Mouse (Mus musculus): ENCODE data around the gene Tas2r108. TPM values are rescaled to one million over a fixed set of nuclear protein-coding genes. Genes with fewer than 3 reads are reported as not detected.
A peak's percentile ranks its signal among the peaks of the same experiment; 100 is the strongest.

Tas2r108 gene
- not detected for total RNA-seq (2021)

DNA sequence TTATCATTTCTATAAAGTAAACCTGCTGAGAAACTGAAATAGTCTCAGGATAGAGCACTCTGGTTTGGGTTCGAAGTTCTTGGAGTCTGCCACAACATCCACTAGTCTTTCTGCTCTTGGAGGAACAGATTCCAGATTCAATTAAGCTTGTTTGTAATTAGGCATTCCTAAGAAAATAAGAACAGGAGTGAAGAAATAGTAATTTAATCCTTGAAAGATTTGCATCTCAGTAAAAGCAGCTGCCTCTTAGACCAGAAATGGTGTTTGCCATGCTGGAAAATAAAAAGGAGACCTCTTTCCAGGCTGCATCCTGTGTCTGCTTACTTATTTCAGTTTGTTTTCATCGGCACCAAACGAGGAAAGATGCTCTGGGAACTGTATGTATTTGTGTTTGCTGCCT, at the start of gene Tas2r108:
Gene Tas2r108 (plus strand): TSS at position 301 of the 400 bp plus-strand sequence.
- DNase-seq (ENCODE audit: low spot score), result no peak
- intact Hi-C loops (cut with DNase I), result no loop called here

GRCm38 (mm10) chr6:40448626-40449025, 44.7 kb upstream of the Tas2r108 start:
- intact Hi-C loops (cut with DNase I), result no loop called here
- DNase-seq (ENCODE audit: low spot score), result no peak

GRCm38 (mm10) chr6:40454436-40455041, 38.8 kb upstream of the Tas2r108 start:
- intact Hi-C loops (cut with DNase I), result no loop called here
- no peak for DNase-seq (ENCODE audit: low spot score)

DNA sequence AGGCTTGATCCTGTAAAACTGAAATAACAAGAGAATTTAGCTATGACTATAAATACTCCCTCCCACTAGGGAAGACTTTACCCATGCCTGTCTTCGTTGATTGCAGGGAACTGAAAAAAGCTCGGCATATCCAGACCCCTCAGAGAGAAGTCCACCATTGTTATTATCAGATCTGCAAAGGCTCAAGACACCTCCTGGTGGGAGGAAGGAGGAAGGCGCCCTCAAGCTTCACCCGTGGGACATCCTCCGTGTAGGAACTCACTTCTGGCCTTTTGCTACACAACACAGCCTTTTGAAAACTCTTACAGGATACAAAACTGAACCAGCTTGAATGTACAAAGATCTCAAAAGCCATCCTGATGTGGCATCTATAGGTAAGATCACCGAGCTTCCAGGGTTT, 27.6 kb upstream of the Tas2r108 start:
- no peak for DNase-seq (ENCODE audit: low spot score)
- intact Hi-C loops (cut with DNase I), result loop anchor here (5.0 kb wide), 1 partner anchor 653 kb away; the partner anchor contains the start of gene Mrps33

DNA sequence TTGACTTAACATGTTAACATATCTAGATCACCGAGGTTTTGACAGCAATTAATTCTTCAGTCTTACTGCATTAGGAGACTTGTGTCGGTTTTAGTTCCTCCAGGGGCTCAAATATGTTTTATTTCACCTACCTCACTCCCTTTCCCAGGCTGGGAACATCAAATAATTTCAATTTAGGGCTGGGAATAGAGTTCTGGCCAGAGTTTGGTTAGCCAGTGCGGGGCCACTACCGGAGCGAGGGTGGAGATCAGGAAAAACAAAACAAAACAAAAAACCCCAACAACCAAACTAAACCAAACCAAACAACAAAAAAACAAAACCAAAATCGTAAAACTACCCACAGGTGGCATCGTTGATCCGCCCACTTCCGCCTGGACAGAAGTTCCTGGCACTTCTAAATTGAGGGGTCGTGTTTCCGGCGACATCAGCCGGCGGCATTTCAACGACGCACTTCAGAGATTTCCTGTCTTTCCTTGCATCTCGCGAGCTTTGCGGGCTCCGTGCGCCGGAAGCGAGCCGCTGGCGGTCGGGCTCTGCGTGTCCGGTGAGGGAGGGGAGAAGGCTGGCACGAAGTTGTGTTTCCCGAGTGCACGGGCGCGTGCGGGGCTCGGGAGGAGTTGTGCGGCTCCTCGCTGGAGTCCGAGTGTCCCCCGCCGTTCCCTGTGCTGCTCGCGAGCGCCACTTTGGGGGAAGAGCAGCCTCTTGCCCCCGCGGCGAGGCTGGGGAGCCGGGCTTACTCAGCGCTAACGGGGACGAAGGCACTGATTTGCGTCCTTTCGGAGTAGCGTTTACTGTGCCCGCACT, 22.2 kb upstream of the Tas2r108 start, which contains the start of gene Ssbp1:
Gene Ssbp1 (plus strand): TSS at position 437 of the 804 bp plus-strand sequence.
- intact Hi-C loops (cut with DNase I), result loop anchor here (1.0 to 2.0 kb wide), 2 partner anchors 34 to 146 kb away; partner anchors contain the start of genes Agk and E330009J07Rik

DNA sequence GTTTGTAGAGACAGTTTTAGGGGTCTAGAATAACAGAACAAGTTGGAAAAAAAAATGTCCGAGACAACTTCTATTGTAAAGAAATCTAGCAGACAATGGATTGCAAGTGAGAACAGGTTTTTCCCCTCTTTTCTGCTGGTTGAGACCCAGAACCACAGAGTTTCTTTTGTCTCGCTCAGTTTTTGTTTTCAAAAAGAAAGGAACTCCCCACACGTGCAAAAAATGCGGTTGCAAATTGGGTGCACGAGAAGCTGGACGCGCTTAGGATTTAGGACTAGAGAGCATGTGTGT, 21.7 kb upstream of the Tas2r108 start:
- no peak for DNase-seq (ENCODE audit: low spot score)
- intact Hi-C loops (cut with DNase I), result loop anchor here (1.0 to 2.0 kb wide), 2 partner anchors 35 to 146 kb away; partner anchors contain the start of genes Agk and E330009J07Rik

More for the DNA sequence above, 22.2 kb upstream of the Tas2r108 start, which contains the start of gene Ssbp1:
- peak; percentile 84 for DNase-seq (ENCODE audit: low spot score)

- DNase-seq (ENCODE audit: low spot score), result no peak
- intact Hi-C loops (cut with DNase I), result no loop called here
Observed at GRCm38 (mm10) chr6:40476132-40476531, 17.2 kb upstream of the Tas2r108 start.

DNA sequence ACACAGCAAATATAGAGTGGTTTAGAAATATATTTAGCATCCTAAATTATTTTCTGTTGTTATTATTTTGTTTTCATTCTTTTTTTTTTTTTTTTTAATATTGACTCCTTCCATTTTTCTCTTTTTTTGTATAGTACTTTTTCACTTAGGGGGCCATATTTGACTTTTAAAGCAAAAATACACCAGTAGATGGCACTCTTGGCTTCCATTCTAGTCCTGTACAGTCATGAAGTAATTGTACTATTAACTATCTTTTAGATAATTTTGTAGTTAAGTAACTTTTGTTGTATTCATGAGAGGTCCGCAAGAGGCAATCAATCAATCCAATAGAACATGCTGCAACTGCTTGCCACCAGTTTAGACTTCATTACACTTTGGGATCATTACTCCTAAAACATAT, 13.6 kb upstream of the Tas2r108 start:
- no peak for DNase-seq (ENCODE audit: low spot score)
- intact Hi-C loops (cut with DNase I), result loop anchor here (5.0 kb wide), 1 partner anchor 208 kb away; no protein-coding TSS in a partner anchor

DNA sequence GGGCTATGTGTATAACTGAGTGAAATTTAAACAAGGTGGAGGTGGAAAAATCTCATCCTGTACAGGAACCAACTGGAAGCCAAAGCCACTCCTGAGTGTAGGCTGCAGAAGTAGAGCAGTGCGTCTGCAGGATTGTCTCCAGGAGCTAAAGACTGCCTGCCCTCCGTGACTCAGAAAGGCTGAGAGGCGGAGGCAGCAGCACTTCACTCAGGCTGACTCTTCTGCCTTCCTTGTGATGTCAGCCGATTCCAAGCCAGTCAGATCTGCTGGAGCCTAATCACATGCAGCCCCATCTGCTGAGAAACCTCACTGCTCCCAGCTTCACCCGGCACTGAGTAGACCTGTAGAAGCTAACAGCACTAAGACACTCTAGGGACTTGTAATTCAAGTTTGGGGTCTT, 11.0 kb upstream of the Tas2r108 start:
- intact Hi-C loops (cut with DNase I), result loop anchor here (5.0 kb wide), 1 partner anchor 205 kb away; no protein-coding TSS in a partner anchor
- no peak for DNase-seq (ENCODE audit: low spot score)

DNA sequence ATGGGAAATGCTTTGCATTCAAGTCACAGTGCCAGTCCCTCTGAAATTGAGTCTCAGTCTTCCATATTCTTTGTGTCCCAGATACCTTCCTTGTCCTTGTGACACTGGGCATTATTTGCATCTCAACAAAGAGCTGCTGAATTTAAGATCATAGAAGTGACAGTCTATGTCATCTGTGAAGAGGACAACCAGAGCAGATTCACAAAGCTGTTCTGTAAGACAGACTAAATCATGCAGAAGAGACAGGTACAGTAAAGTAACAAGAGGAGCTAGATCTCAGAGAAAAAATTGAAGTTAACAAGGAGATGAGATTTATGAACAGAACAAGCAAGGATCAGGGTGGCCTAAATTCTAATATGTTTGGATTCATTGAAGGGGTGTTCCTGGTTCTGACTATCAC, 2.4 kb upstream of the Tas2r108 start, which contains the start of gene Tas2r137:
Gene Tas2r137 (plus strand): TSS at position 301 of the 400 bp plus-strand sequence.
- intact Hi-C loops (cut with DNase I), result no loop called here
- DNase-seq (ENCODE audit: low spot score), result no peak

DNA sequence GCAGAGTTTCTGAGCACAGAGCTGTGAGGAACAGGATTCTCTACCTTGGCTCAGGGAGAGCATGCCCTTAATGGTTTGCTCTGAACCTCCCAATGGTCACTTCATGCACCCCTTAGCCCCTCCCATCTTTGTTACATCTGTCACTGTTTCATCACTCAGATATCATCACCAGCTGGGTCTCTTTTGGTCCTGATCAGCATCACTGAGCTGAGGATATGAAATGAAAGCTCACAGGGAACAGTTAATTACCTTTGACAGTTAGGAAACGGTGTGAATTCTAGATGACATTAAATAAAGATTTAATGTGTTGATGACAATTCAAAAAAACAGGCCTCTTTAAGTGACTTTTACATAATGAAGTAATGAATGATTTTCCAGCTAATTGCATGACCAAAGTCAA, 26.1 kb downstream of the Tas2r108 start, which contains the start of gene Prss37:
Gene Prss37 (minus strand): TSS at position 101 of the 400 bp plus-strand sequence.
- DNase-seq (ENCODE audit: low spot score), result no peak
- intact Hi-C loops (cut with DNase I), result no loop called here

Other genes starting within 250 kb of the Tas2r108 start
- gene Agk, start 168.4 kb upstream of the Tas2r108 start, total RNA-seq (2021), result 10 to 100 TPM; 16.2 to 20.2 TPM
- gene E330009J07Rik, start 57.4 kb upstream of the Tas2r108 start, total RNA-seq (2021), result 1 to 10 TPM; 2.7 to 4.0 TPM
- gene Wee2, start 54.4 kb upstream of the Tas2r108 start, total RNA-seq (2021), result not detected
- gene Ssbp1, start 22.2 kb upstream of the Tas2r108 start, total RNA-seq (2021), result 10 to 100 TPM; 33.0 to 33.8 TPM
- not detected for gene Tas2r137, start 2.3 kb upstream of the Tas2r108 start, total RNA-seq (2021)
- gene Prss37, start 26.0 kb downstream of the Tas2r108 start, total RNA-seq (2021), result not detected
- gene Olfr461, start 61.5 kb downstream of the Tas2r108 start, total RNA-seq (2021), result not detected
- not detected for gene Olfr460, start 76.0 kb downstream of the Tas2r108 start, total RNA-seq (2021)
- gene Clec5a, start 92.3 kb downstream of the Tas2r108 start, total RNA-seq (2021), result 1 to 10 TPM; 1.1 to 1.6 TPM
- not detected for gene Tas2r138, start 119.8 kb downstream of the Tas2r108 start, total RNA-seq (2021)
- under 1 TPM; 0.36 to 0.45 TPM for gene Mgam, start 135.3 kb downstream of the Tas2r108 start, total RNA-seq (2021)

Measured in heart, postnatal 25 days (tissue).